12 mouse cellular contexts compared by ENCODE assay signal in the genomic region with DNA sequence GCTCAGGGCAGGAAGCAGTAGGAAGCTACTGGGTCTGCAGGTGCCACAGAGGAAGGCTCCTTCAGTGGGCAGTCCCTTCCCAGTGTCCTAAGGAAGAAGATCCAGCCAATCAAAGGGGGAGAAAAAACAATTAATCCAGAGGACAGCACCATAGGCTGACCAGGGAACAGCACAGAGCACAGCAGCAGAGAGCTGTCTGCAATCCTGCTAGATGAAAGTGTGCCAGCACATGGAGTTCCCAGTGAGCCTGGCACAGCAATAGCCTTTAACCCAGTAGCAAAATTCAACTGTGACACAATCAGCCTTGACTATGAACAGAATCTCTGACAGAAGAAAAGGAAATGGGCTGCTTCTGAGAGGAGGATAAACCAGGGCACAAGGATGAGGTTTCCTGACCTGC. TPM values are rescaled to one million over a fixed set of nuclear protein-coding genes. Genes with fewer than 3 reads are reported as not detected.
DNase-seq lines count a peak whose midpoint lies in the region; ATAC-seq lines count a peak whose summit lies in the region.
"Had no signal": no experiment of that assay in that cellular context is flagged by ENCODE, and none has a peak within 500 bp of the region (broad histone marks: within the 10 kb centered on the region; RNA-seq: fewer than 3 reads in every experiment).

No protein-coding gene starts in this region.

- H3K9ac ChIP-seq in limb, embryonic 12.5 days (replicated peaks) = no peak overlapping the region
- no peak overlapping the region for H3K9ac ChIP-seq in forebrain, embryonic 16.5 days (replicated peaks; ENCODE audit: low read depth, low read length)
- H3K9ac ChIP-seq in midbrain, embryonic 16.5 days (ENCODE audit: low read depth, low read length) = no peak overlapping the region
- no peak overlapping the region for H3K9ac ChIP-seq in kidney, embryonic 15.5 days
- H3K9ac ChIP-seq: liver, embryonic 12.5 days had no signal

- no peaks in the 10 kb centered on the region for H3K36me3 ChIP-seq in limb, embryonic 12.5 days
- H3K36me3 ChIP-seq in limb, embryonic 10.5 days = no peaks in the 10 kb centered on the region
- H3K36me3 ChIP-seq in forebrain, embryonic 16.5 days (ENCODE audit: control insufficient read depth, insufficient read depth) = no peaks in the 10 kb centered on the region
- H3K36me3 ChIP-seq in midbrain, embryonic 16.5 days (ENCODE audit: control insufficient read depth, insufficient read depth, low read length) = no peaks in the 10 kb centered on the region
- H3K36me3 ChIP-seq in kidney, embryonic 15.5 days = no peaks in the 10 kb centered on the region
- H3K36me3 ChIP-seq: liver, embryonic 12.5 days had no signal

- H3K4me1 ChIP-seq in limb, embryonic 12.5 days (replicated peaks) = peaks cover 21% of the 10 kb centered on the region
- peaks cover 21% of the 10 kb centered on the region for H3K4me1 ChIP-seq in limb, embryonic 10.5 days
- H3K4me1 ChIP-seq in forebrain, embryonic 16.5 days (replicated peaks; ENCODE audit: control insufficient read depth, insufficient read depth, low read length) = peaks cover 17% of the 10 kb centered on the region
- peaks cover 17% of the 10 kb centered on the region for H3K4me1 ChIP-seq in midbrain, embryonic 16.5 days (ENCODE audit: control insufficient read depth, insufficient read depth, low read length)
- peaks cover 10% of the 10 kb centered on the region for H3K4me1 ChIP-seq in kidney, embryonic 15.5 days
- H3K4me1 ChIP-seq: liver, embryonic 12.5 days had no signal

- H3K4me2 ChIP-seq in limb, embryonic 12.5 days = no peak overlapping the region
- H3K4me2 ChIP-seq in forebrain, embryonic 16.5 days (ENCODE audit: low read length) = no peak overlapping the region; the same call in 1 of the 2 replicates
- H3K4me2 ChIP-seq in midbrain, embryonic 16.5 days (ENCODE audit: low read length) = no peak overlapping the region
- H3K4me2 ChIP-seq in kidney, embryonic 15.5 days = no peak overlapping the region
- H3K4me2 ChIP-seq: liver, embryonic 12.5 days had no signal

- no peaks in the 10 kb centered on the region for H3K9me3 ChIP-seq in limb, embryonic 12.5 days
- no peaks in the 10 kb centered on the region for H3K9me3 ChIP-seq in limb, embryonic 10.5 days (replicated peaks)
- H3K9me3 ChIP-seq in forebrain, embryonic 16.5 days (ENCODE audit: control insufficient read depth, low read length) = no peaks in the 10 kb centered on the region
- H3K9me3 ChIP-seq in midbrain, embryonic 16.5 days (replicated peaks; ENCODE audit: control insufficient read depth, low read length, poor library complexity, severe bottlenecking) = no peaks in the 10 kb centered on the region
- no peaks in the 10 kb centered on the region for H3K9me3 ChIP-seq in kidney, embryonic 15.5 days (replicated peaks)
- H3K9me3 ChIP-seq: liver, embryonic 12.5 days had no signal

- 0 out of 2 replicates have a peak overlapping the region, but pooled peaks have one; percentile 12 for H3K27ac ChIP-seq in limb, embryonic 12.5 days
- H3K27ac ChIP-seq in limb, embryonic 10.5 days = no peak overlapping the region
- H3K27ac ChIP-seq in forebrain, embryonic 16.5 days (ENCODE audit: low read length) = no peak overlapping the region
- peak overlapping the region; percentile 8; the same call in 1 of the 2 replicates for H3K27ac ChIP-seq in midbrain, embryonic 16.5 days (ENCODE audit: low read length)
- H3K27ac ChIP-seq in kidney, embryonic 15.5 days = no peak overlapping the region
- H3K27ac ChIP-seq: liver, embryonic 12.5 days had no signal

- H3K4me3 ChIP-seq in limb, embryonic 12.5 days (replicated peaks) = no peak overlapping the region
- no peak overlapping the region for H3K4me3 ChIP-seq in limb, embryonic 10.5 days
- H3K4me3 ChIP-seq in forebrain, embryonic 16.5 days (replicated peaks; ENCODE audit: low read length) = no peak overlapping the region
- H3K4me3 ChIP-seq in midbrain, embryonic 16.5 days (ENCODE audit: low read depth, low read length) = no peak overlapping the region
- H3K4me3 ChIP-seq in kidney, embryonic 15.5 days (replicated peaks) = no peak overlapping the region
- H3K4me3 ChIP-seq: liver, embryonic 12.5 days had no signal

- DNase-seq in adrenal gland, adult (ENCODE audit: inconsistent age in 2 of 2, low spot score in 1 of 2) = peak; percentile 75 to 80
- DNase-seq in adrenal gland, adult 18-20 months (ENCODE audit: low spot score in 2 of 2) = no peak
- no peak for DNase-seq in limb, embryonic 10.5 days (ENCODE audit: low spot score)
- no peak for DNase-seq in left cerebral cortex, adult 8-10 months (ENCODE audit: low spot score in 2 of 2)
- DNase-seq: thymus, postnatal 36 days had no signal

- no peaks in the 10 kb centered on the region for H3K27me3 ChIP-seq in limb, embryonic 12.5 days
- no peaks in the 10 kb centered on the region for H3K27me3 ChIP-seq in limb, embryonic 10.5 days (ENCODE audit: low read depth, poor library complexity, severe bottlenecking)
- H3K27me3 ChIP-seq in forebrain, embryonic 16.5 days (replicated peaks; ENCODE audit: control insufficient read depth, insufficient read depth, low read length) = no peaks in the 10 kb centered on the region
- no peaks in the 10 kb centered on the region for H3K27me3 ChIP-seq in midbrain, embryonic 16.5 days (ENCODE audit: control insufficient read depth, insufficient read depth, low read depth, low read length)
- no peaks in the 10 kb centered on the region for H3K27me3 ChIP-seq in kidney, embryonic 15.5 days
- H3K27me3 ChIP-seq: liver, embryonic 12.5 days had no signal

- ATAC-seq in limb, embryonic 12.5 days (ENCODE audit: insufficient number of reproducible peaks, insufficient read depth, low FRiP score, low TSS enrichment, low read depth) = no peak
- peak; percentile 35; the same call in 1 of the 2 replicates for ATAC-seq in forebrain, embryonic 16.5 days
- ATAC-seq in midbrain, embryonic 16.5 days = no peak
- no peak for ATAC-seq in kidney, embryonic 15.5 days (replicated peaks; ENCODE audit: low FRiP score)
- ATAC-seq: activated CD4-positive, CD25-positive, alpha-beta regulatory T cell, adult 4 months; intestine, postnatal 0 days; liver, embryonic 12.5 days had no signal

RNA-seq across cellular contexts. Expression of gene Chchd6, which starts 9.8 kb away (rescaled TPM):
- 10 to 100 TPM; 30.3 to 51.6 TPM for total RNA-seq in adrenal gland, adult 18-20 months (2021)
- 53.9 and 54.8 TPM in 2 replicates for polyA plus RNA-seq in limb, embryonic 12.5 days (2016; fragmentation: Nextera tagmentation; extraction: Ambion mirVana)
- polyA plus RNA-seq in limb, embryonic 10.5 days (2016; fragmentation: Nextera tagmentation; extraction: Ambion mirVana) = 66.0 and 68.8 TPM in 2 replicates
- polyA plus RNA-seq in forebrain, embryonic 16.5 days (2015; fragmentation: Nextera tagmentation; extraction: Ambion mirVana) = 145 and 168 TPM in 2 replicates
- 170 and 191 TPM in 2 replicates for polyA plus RNA-seq in midbrain, embryonic 16.5 days (2015; fragmentation: Nextera tagmentation; extraction: Ambion mirVana)
- 62.2 and 63.8 TPM in 2 replicates for polyA plus RNA-seq in kidney, embryonic 15.5 days (2015; fragmentation: Nextera tagmentation; extraction: Ambion mirVana)
- total RNA-seq in left cerebral cortex, adult 8-10 months (2022) = 10 to 100 TPM; 75.6 to 85.2 (median 78.1) TPM

RNA-seq across cellular contexts. Expression of gene Txnrd3, which starts 58.1 kb away (rescaled TPM):
- total RNA-seq in adrenal gland, adult 18-20 months (2021) = 10 to 100 TPM; 10.2 to 10.7 TPM
- polyA plus RNA-seq in limb, embryonic 12.5 days (2016; fragmentation: Nextera tagmentation; extraction: Ambion mirVana) = 10.3 and 10.8 TPM in 2 replicates
- polyA plus RNA-seq in limb, embryonic 10.5 days (2016; fragmentation: Nextera tagmentation; extraction: Ambion mirVana) = 9.5 and 11.0 TPM in 2 replicates
- 11.1 and 11.9 TPM in 2 replicates for polyA plus RNA-seq in forebrain, embryonic 16.5 days (2015; fragmentation: Nextera tagmentation; extraction: Ambion mirVana)
- polyA plus RNA-seq in midbrain, embryonic 16.5 days (2015; fragmentation: Nextera tagmentation; extraction: Ambion mirVana) = 15.4 and 15.5 TPM in 2 replicates
- 17.4 and 17.7 TPM in 2 replicates for polyA plus RNA-seq in kidney, embryonic 15.5 days (2015; fragmentation: Nextera tagmentation; extraction: Ambion mirVana)
- 1 to 10 TPM; 4.7 to 5.9 (median 5.6) TPM for total RNA-seq in left cerebral cortex, adult 8-10 months (2022)

Comparison
In these comparisons a context has a peak if more than half of its experiments do, and no peak if none do; other contexts are left out.
1. DNase-seq: peak in adrenal gland, adult (2 of 2); none in adrenal gland, adult 18-20 months (0 of 2), limb, embryonic 10.5 days (single experiment) and left cerebral cortex, adult 8-10 months (0 of 2).
2. H3K27ac ChIP-seq: peak in limb, embryonic 12.5 days (single experiment) and midbrain, embryonic 16.5 days (single experiment); none in limb, embryonic 10.5 days (single experiment), forebrain, embryonic 16.5 days (single experiment) and kidney, embryonic 15.5 days (single experiment).